Mouse (Mus musculus) bone marrow, adult 2 months (tissue): ENCODE measurements around the gene Cisd3.

Experiments
- CTCF ChIP-seq: fragments of 200-500 bp; IDR thresholded peaks from 2 replicates; pipeline ENCODE4 v1.5.1; 2011; ENCODE audit warnings: low read length, control low read depth; ENCODE audit not compliant: control insufficient read depth, insufficient read depth
- POLR2A ChIP-seq: fragments of 200-500 bp; IDR thresholded peaks from 2 replicates; pipeline ENCODE4 v1.6.1; 2011; ENCODE audit warnings: low read depth, mild to moderate bottlenecking, control low read depth, low read length, borderline replicate concordance; ENCODE audit not compliant: control insufficient read depth

DNA sequence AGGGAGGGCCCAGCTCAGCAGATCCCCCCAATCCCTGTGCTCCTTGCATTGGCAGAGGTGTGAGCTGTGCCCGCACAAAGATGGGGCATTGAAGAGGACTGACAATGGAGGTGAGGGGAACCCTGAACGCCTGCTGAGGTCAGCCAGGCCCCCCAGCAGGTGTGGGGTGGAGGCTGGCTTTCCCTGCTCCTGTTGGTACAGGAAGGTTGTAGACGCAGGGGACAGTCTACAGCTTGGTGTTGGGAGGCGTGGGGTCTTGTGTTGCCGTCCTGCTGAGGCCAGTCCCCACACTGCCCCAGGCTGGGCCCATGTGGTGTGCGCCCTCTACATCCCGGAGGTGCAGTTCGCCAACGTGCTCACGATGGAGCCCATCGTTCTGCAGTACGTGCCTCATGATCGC is 20.2 kb upstream of the Cisd3 start:
- TF ChIP-seq POLR2A (no peak), CTCF (no peak)
